Mouse (Mus musculus) C2C12 (cell line): Measurements from ENCODE around the gene Olfr1290.

Experiments
- CTCF ChIP-seq: IDR thresholded peaks from one replicate; pipeline ENCODE4 v1.5.1; 2011; ENCODE audit not compliant: control insufficient read depth, insufficient read depth, insufficient read length
- MAX ChIP-seq: IDR thresholded peaks from one replicate; pipeline ENCODE4 v1.6.1; 2011; ENCODE audit warnings: mild to moderate bottlenecking, control low read depth

DNA sequence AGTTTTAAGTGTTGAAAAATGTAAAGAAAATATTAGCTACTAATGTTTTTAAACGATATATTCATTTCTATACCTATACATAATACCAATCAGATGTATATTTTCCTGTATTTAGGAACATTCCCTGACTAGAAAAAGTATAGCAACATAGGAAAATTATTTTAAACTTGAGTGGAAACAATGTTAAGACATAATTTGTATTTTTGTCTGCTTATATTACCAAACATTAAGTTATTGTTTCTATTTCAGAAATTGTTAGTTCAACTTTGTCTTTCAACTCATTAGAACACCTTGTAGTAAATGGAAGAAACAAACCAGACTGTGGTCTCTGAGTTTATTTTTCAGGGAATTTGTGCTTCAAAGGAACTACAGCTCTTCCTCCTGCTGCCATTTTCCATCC lies 44.8 kb downstream of the Olfr1290 start, which contains the start of gene Olfr1287:
- TF ChIP-seq CTCF = no peak
- no peak for TF ChIP-seq MAX
